Mouse (Mus musculus) frontal cortex, adult (tissue): ENCODE measurements at regions not wholly inside any gene's neighbourhood (a gene's known extent, or its start where the extent isn't known, plus 50 kb on each side); places are given as distances from the start of the nearest gene placed in this dataset.

Experiments
- ATAC-seq: cut with Nextera tagmentation; 2 replicates; pipeline ENCODE4 v1.9.2; 2017; ENCODE audit warnings: mild to moderate bottlenecking, moderate library complexity, mixed read lengths; ENCODE audit not compliant: low TSS enrichment

GRCm38 (mm10) chr13:71034926-71035687, 193.5 kb upstream of the Adamts16 start:
- ATAC-seq: no peak

- ATAC-seq: peak; percentile 67; the same call in 1 of the 2 replicates
Observed at GRCm38 (mm10) chr13:71008216-71008615, 166.6 kb upstream of the Adamts16 start.

DNA sequence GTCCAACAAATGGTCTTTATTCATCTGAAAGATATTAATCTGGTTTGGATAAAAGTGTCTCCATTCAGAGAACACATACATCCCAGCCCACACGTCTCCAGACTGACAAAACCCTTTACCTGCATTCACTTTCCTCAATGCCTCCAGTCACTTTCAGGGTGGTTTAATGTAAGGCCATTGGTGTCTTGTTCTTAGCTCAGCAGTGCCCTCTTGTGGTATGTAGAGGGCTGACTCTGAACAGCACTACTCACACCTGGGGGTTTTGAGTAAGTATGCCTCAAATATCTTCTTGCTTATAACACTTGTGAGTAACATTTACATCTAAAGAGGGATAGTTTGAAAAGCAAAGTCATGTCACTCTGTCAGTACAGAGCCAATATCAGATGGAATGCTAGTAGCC, 164.5 kb upstream of the Adamts16 start:
- peak; percentile 84 for ATAC-seq

GRCm38 (mm10) chr13:71003517-71003916, 161.9 kb upstream of the Adamts16 start:
- ATAC-seq: no peak

DNA sequence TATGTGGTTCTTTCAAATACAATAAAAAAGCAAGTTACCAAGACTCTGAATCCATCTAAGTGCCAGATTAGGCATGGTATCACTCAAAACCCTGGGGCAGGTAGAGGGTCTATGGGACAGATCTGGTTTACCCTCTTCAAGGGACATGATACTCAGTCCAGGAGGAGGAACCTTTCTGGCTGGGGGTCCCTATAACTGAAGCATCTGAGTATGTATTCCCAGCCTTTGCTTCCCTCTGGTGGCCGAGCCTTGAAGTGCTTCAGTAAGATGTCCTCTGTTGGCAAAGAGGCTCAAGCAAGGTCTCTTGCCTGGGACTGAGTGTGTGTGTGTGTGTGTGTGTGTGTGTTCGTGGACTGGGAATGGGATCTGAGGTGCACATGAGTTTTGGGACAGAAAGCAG, 159.7 kb upstream of the Adamts16 start:
- peak; percentile 96 for ATAC-seq

GRCm38 (mm10) chr13:71000422-71001008, 158.9 kb upstream of the Adamts16 start:
- ATAC-seq: no peak

- no peak for ATAC-seq
Observed at GRCm38 (mm10) chr13:70993522-70993921, 151.9 kb upstream of the Adamts16 start.

DNA sequence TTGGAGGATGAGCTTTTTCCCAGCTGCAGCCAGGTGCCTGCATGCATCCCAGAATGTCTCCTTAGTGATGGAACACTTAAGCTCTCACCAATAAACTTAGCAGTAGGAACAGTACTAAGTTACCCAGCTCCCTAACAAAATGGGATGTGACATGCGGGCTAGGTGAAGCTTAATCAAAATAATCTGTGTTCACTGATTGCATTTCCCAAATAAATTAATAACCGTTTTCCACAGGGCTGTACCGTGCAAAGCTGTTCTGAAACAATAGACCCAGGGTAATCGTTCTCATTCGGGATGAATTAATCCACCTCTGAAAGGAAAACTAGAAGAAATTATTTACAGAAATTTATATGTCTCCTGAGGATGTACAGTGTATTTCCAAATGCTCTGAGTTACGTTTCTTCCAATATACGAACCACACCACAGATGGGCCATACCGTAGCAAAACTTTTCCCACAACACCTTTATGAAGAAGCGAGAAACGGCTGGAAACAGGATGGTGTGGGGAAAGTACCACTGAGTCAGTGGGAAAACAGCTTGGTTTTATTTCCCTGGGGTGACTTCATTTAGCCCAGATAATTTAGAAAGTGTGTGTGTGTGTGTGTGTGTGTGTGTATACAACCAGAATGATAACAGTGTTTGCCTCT, 148.5 kb upstream of the Adamts16 start:
- no peak for ATAC-seq

GRCm38 (mm10) chr13:70979344-70979743, 137.7 kb upstream of the Adamts16 start:
- ATAC-seq: no peak

DNA sequence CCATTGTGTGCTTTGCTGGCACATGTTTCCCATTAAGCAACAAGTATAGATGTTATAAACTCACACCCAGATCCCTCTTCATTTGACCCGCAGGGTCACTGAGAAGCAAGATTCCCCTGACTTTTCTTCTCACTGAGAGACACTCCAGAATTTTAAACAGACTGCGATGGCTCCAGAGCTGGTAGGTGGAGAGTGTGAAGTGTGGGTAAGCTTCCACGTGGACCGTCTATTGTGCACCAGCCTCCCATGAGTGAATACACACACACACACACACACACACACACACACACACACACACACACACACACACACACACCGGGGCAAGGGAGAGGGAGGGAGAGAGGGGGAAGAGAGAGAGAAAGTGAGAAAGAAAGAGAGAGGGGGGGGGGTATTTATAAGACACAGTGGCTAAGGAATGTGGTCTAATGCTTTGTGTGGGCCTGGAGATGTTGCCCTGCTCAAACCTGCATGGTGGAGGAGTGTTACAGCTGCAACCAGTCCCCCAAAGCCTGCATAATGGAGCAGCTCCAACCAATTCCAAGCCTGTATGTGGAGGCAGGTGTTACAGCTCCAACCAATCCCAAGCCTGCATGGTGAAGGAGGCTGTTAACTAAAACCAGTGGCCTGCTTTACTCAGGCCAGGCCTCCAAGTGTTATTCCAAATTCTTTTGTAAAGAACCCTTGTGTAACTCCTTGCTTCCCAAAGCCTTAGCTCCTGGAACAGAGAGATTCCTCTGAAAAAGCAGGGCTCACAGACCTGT, 137.1 kb upstream of the Adamts16 start:
- ATAC-seq: no peak

GRCm38 (mm10) chr13:70969596-70969995, 128.0 kb upstream of the Adamts16 start:
- ATAC-seq: no peak

GRCm38 (mm10) chr13:70967781-70968180, 126.2 kb upstream of the Adamts16 start:
- ATAC-seq: no peak

DNA sequence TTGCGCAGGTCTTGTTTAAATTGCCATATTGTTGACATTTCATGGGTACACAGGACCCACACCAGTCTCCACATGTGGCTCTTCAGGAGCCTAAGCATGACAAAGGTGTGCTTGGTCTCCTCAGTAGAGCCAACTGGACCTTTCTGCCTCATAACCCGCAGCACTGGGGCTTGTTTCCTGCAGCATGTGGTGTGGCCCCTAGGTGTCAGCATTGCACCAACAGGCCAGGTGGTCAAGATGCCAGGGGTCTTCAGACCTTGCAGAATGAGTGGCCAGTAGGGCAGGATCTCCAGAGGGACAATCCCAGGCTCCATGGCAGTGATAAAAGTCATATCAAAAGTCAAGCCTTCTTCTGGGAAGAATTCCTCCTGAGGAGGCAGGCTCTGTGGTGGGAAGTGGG, 121.8 kb upstream of the Adamts16 start:
- ATAC-seq: no peak

DNA sequence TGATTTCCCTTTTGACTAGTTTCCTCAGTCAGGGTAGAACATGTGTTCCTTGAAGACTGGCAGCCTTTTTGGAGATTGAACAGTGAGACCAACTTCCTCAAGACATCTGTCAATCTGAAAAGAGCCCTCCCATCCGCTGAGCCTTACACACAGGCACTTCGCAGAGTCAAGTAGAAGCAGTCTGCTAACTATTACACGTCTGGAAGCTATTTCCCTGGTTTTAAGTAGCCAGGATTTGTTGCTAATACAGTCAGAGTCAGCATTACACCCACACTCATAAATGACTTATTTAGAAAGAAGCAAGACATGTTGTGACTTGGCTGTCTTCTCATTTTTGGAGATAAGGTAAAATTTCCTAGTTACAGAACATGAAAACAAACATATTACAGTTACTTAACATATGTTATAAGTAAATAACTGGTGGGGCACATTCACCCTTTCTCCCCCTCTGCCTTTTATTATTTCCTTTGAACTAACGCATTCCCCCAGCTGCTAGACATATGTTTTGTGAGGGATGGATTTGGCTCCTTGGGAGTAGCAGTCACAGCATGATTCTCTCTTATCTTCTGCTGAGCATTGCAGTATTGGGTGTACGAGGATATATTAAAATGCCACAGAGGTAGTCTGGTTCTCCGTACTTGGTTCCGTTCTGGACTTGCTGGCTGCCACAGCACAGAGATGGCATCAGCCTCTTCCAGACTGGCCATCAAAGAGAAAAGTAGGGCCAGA, 92.9 kb upstream of the Adamts16 start:
- peak; percentile 52; the same call in 1 of the 2 replicates for ATAC-seq

- ATAC-seq: no peak
Observed at GRCm38 (mm10) chr13:70913834-70914233, 72.2 kb upstream of the Adamts16 start.

- ATAC-seq: no peak
Observed at GRCm38 (mm10) chr13:70910934-70911333, 69.3 kb upstream of the Adamts16 start.

DNA sequence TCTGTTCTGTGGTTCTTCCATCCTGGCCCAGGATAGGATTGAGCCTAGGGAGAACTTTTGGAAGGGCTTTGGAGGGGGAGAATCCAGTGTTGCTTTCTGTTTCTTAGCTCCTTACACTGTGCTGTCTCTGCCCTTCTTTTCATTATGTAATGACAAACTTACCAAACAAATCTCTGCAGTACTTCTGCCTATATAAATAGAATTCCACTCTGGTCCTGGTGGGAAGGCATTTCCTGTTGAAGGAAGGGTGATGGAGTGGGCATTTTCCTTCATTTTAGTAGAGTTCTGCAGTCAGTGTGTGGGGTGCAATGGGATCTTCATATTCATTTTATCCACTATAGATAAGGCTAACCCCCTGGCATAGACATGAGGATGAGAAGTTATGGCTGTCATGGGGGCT, 63.2 kb upstream of the Adamts16 start:
- peak; percentile 54; the same call in 1 of the 2 replicates for ATAC-seq

- peak; percentile 32; the same call in 1 of the 2 replicates for ATAC-seq
Observed at GRCm38 (mm10) chr13:70903831-70904230, 62.2 kb upstream of the Adamts16 start.

GRCm38 (mm10) chr13:70903150-70903549, 61.5 kb upstream of the Adamts16 start:
- no peak for ATAC-seq

DNA sequence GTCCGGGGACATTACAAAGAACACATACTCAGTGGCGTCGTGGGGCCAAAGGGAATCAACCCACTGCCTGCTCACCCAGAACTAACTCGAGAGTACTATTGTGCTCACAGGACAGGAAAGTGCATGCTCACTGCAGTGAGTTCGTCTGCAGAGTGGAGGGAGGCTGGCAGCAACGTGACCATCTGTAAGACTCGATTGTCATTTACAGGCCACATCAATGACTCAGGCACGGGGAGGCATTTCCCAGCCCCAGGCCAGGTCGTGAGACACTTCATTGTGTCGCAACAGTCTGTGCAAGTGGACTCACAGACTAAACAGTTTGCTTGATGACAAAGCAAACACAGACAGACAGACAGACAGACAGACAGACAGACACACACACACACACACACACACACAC, 61.1 kb upstream of the Adamts16 start:
- peak; percentile 39; the same call in 1 of the 2 replicates for ATAC-seq

DNA sequence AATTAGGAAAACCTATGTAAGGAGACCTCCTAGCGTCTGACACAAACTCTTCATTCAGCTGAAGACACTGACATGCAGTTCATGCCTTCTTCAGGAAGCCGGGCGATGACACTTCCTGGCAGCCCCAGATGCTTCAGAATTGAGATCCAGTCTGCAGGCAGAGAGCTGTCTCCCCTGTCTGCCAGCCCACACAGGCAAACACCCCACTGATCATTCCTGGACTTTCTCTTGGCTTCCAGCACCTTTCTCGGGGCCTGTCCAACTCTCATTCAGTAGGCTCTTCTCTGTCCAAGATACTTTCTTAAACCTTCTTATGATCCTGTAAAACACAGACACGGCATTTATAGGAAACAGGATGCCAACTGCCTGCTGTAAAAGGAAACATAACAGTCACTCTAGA, 50.0 kb upstream of the Adamts16 start:
- ATAC-seq: no peak
